Mouse (Mus musculus) layer of hippocampus, adult 9-11 months (tissue): Measurements from ENCODE around the gene Cdc42ep3.

Source experiments
- DNase-seq: peaks from one replicate; pipeline ENCODE4 v3.0.0; 2022

Gene Cdc42ep3

DNA sequence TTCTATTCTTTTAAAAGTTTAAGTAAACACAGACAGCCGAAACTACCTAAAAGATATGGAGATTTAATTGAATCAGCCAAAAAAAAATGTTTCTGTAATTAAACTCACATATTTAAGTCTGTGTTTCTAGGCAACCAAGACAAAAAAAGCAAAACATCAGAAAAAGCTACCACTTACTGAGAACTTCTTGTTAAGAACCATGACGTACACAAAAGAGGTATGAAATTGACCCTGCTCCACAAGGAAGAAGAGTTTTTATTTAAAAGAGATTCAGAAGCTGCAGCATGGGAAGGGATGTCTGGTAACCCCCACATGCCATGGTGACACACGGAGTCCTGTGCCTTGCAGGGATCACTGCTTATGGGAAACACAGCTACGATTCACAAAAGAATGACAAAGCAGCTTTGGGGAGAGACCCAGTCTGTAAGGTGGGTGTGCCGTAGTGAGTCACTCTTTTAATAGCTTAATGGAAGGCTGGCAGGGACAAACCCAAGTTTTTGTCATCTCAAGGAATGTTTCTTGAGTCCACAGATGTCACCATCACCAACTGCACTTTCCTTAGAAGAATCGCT, 69.8 kb downstream of the Cdc42ep3 start:
- no peak for DNase-seq
